Mouse (Mus musculus) liver, embryonic 14.5 days (tissue): ENCODE measurements at regions not wholly inside any gene's neighbourhood (a gene's known extent, or its start where the extent isn't known, plus 50 kb on each side); places are given as distances from the start of the nearest gene placed in this dataset.
A peak's percentile ranks its signal among the peaks of the same experiment; 100 is the strongest.

Source experiments
- ATAC-seq: fragments of 200-750 bp; cut with Nextera tagmentation; 2 replicates; pipeline ENCODE4 v1.8.0; 2017; ENCODE audit warnings: moderate number of reproducible peaks, mild to moderate bottlenecking, moderate library complexity; ENCODE audit not compliant: insufficient read depth
- DNase-seq, 3 experiments: peaks; one replicate each; pipeline ENCODE4 v3.0.0-alpha.2; 2012 to 2013; ENCODE audit warnings: low read depth in 3 of 3, low spot score in 3 of 3
- H3K27ac ChIP-seq: fragments of 300-500 bp; sonication (generic); 2 replicates; pipeline ENCODE4 v1.5.1; 2014; ENCODE audit warnings: moderate library complexity, mild to moderate bottlenecking, control low read depth, inconsistent platforms
- H3K27me3 ChIP-seq: fragments of 300-500 bp; sonication (generic); 2 replicates; pipeline ENCODE4 v1.6.1; 2014; ENCODE audit warnings: mild to moderate bottlenecking, low read length, moderate library complexity; ENCODE audit not compliant: control insufficient read depth, insufficient read depth
- H3K36me3 ChIP-seq: fragments of 300-500 bp; sonication (generic); replicated peaks from 2 replicates; pipeline ENCODE4 v1.6.1; 2014; ENCODE audit warnings: low read depth; ENCODE audit not compliant: control insufficient read depth, insufficient read depth
- H3K4me1 ChIP-seq, 2 experiments: fragments of 200-500 bp in 1 of 2; fragments of 300-500 bp in 1 of 2; sonication (generic) in 1 of 2; replicated peaks; 2 replicates each; pipeline ENCODE4 v1.6.1; 2012 to 2014; ENCODE audit warnings: antibody characterized with exemption in 1 of 2, inconsistent platforms in 1 of 2, low read length in 1 of 2; ENCODE audit not compliant: control insufficient read depth in 2 of 2, insufficient read depth in 2 of 2
- H3K4me2 ChIP-seq: fragments of 300-500 bp; sonication (generic); 2 replicates; pipeline ENCODE4 v1.6.1; 2014; ENCODE audit warnings: low read depth, mild to moderate bottlenecking, control low read depth, moderate library complexity
- H3K4me3 ChIP-seq, 2 experiments: fragments of 200-500 bp in 1 of 2; fragments of 300-500 bp in 1 of 2; sonication (generic) in 1 of 2; 2 replicates each; pipeline ENCODE4 v1.5.1; 2012 to 2014; ENCODE audit warnings: low read depth in 2 of 2, low read length in 2 of 2, mild to moderate bottlenecking in 2 of 2, control low read depth in 1 of 2, inconsistent platforms in 1 of 2, moderate library complexity in 1 of 2; ENCODE audit not compliant: insufficient read depth in 1 of 2
- H3K9ac ChIP-seq: fragments of 300-500 bp; sonication (generic); replicated peaks from 2 replicates; pipeline ENCODE4 v1.6.1; 2014; ENCODE audit warnings: mild to moderate bottlenecking, control low read depth, moderate library complexity
- H3K9me3 ChIP-seq: fragments of 300-500 bp; sonication (generic); 2 replicates; pipeline ENCODE4 v1.6.1; 2016; ENCODE audit warnings: low read length, mixed read lengths; ENCODE audit not compliant: control insufficient read depth
- CTCF ChIP-seq: IDR thresholded peaks from 2 replicates; pipeline ENCODE4 v1.5.1; 2016; ENCODE audit warnings: antibody characterized with exemption, low read depth, control low read depth
- EP300 ChIP-seq: IDR thresholded peaks from 2 replicates; pipeline ENCODE4 v1.6.1; 2016; ENCODE audit warnings: antibody characterized with exemption, low read depth
- WGBS: fragments of 180-500 bp; shearing (Covaris S2); extraction: QIAGEN DNeasy Blood & Tissue Kit; methylation state at CpG from one replicate; pipeline ENCODE4 v1.1.7; 2014; ENCODE audit not compliant: insufficient replicate concordance; 5-methylcytosine and 5-hydroxymethylcytosine counted together

GRCm38 (mm10) chr11:110697067-110697466 lies 270.8 kb upstream of the Kcnj16 start:
- no peak overlapping the region for H3K4me2 ChIP-seq
- no peak for TF ChIP-seq CTCF
- TF ChIP-seq EP300 = no peak
- DNase-seq (peak in 1 of 3 experiments; percentile 16), ATAC-seq (no peak)
- no peaks in the 10 kb centered on the region for H3K27me3 ChIP-seq
- H3K9ac ChIP-seq = no peak overlapping the region
- no peaks in the 10 kb centered on the region for H3K9me3 ChIP-seq
- no peak overlapping the region for H3K27ac ChIP-seq
- H3K4me1 ChIP-seq = no peaks in the 10 kb centered on the region
- WGBS = 48% methylated on average over 6 of the region's 6 CpGs
- H3K36me3 ChIP-seq = no peaks in the 10 kb centered on the region
- no peak overlapping the region for H3K4me3 ChIP-seq

GRCm38 (mm10) chr11:110698342-110698741 lies 269.5 kb upstream of the Kcnj16 start:
- Histone ChIP-seq H3K9me3 (no peaks in the 10 kb centered on the region), H3K4me1 (no peaks in the 10 kb centered on the region), H3K9ac (no peak overlapping the region), H3K4me3 (no peak overlapping the region), H3K27ac (no peak overlapping the region), H3K4me2 (no peak overlapping the region), H3K27me3 (no peaks in the 10 kb centered on the region), H3K36me3 (no peaks in the 10 kb centered on the region)
- no peak for DNase-seq
- no peak for TF ChIP-seq EP300
- no peak for TF ChIP-seq CTCF
- ATAC-seq = no peak
- 48% methylated on average over 5 of the region's 5 CpGs for WGBS

- Histone ChIP-seq H3K27ac (no peak overlapping the region), H3K4me2 (no peak overlapping the region), H3K27me3 (no peaks in the 10 kb centered on the region), H3K9me3 (no peaks in the 10 kb centered on the region), H3K4me3 (no peak overlapping the region), H3K9ac (no peak overlapping the region), H3K4me1 (no peaks in the 10 kb centered on the region), H3K36me3 (no peaks in the 10 kb centered on the region)
- 54% methylated on average over 2 of the region's 2 CpGs for WGBS
- no peak for TF ChIP-seq CTCF
- TF ChIP-seq EP300 = no peak
- DNase-seq (no peak), ATAC-seq (no peak)
Observed at GRCm38 (mm10) chr11:110700976-110701375, 266.9 kb upstream of the Kcnj16 start.

GRCm38 (mm10) chr11:110702119-110702518 lies 265.7 kb upstream of the Kcnj16 start:
- WGBS = 62% methylated on average over 5 of the region's 5 CpGs
- no peak for TF ChIP-seq EP300
- no peak for TF ChIP-seq CTCF

GRCm38 (mm10) chr11:110703511-110703910 lies 264.3 kb upstream of the Kcnj16 start:
- H3K4me2 ChIP-seq = no peak overlapping the region
- H3K36me3 ChIP-seq = no peaks in the 10 kb centered on the region
- no peaks in the 10 kb centered on the region for H3K4me1 ChIP-seq
- 55% methylated on average over 2 of the region's 2 CpGs for WGBS
- no peak for DNase-seq
- TF ChIP-seq CTCF = no peak
- no peak for TF ChIP-seq EP300
- H3K27ac ChIP-seq = no peak overlapping the region
- no peaks in the 10 kb centered on the region for H3K27me3 ChIP-seq
- H3K9me3 ChIP-seq = no peaks in the 10 kb centered on the region
- H3K9ac ChIP-seq = no peak overlapping the region
- no peak overlapping the region for H3K4me3 ChIP-seq
- no peak for ATAC-seq

More at GRCm38 (mm10) chr11:110702119-110702518, 265.7 kb upstream of the Kcnj16 start:
- no peak overlapping the region for H3K9ac ChIP-seq
- no peak overlapping the region for H3K4me2 ChIP-seq
- no peaks in the 10 kb centered on the region for H3K36me3 ChIP-seq
- no peak overlapping the region for H3K4me3 ChIP-seq
- ATAC-seq (no peak), DNase-seq (no peak)
- H3K27ac ChIP-seq = no peak overlapping the region
- H3K27me3 ChIP-seq = no peaks in the 10 kb centered on the region
- no peaks in the 10 kb centered on the region for H3K9me3 ChIP-seq
- no peaks in the 10 kb centered on the region for H3K4me1 ChIP-seq

- no peak overlapping the region for H3K27ac ChIP-seq
- DNase-seq = no peak
- no peaks in the 10 kb centered on the region for H3K4me1 ChIP-seq
- H3K4me2 ChIP-seq = no peak overlapping the region
- ATAC-seq = no peak
- no peaks in the 10 kb centered on the region for H3K27me3 ChIP-seq
- WGBS = 55% methylated on average over 4 of the region's 4 CpGs
- H3K9ac ChIP-seq = no peak overlapping the region
- no peaks in the 10 kb centered on the region for H3K9me3 ChIP-seq
- TF ChIP-seq EP300 = no peak
- TF ChIP-seq CTCF = no peak
- H3K36me3 ChIP-seq = no peaks in the 10 kb centered on the region
- H3K4me3 ChIP-seq = no peak overlapping the region
Observed at GRCm38 (mm10) chr11:110707328-110707727, 260.5 kb upstream of the Kcnj16 start.
